Comparison of ENCODE assay signal across 10 mouse cellular contexts in the genomic region with DNA sequence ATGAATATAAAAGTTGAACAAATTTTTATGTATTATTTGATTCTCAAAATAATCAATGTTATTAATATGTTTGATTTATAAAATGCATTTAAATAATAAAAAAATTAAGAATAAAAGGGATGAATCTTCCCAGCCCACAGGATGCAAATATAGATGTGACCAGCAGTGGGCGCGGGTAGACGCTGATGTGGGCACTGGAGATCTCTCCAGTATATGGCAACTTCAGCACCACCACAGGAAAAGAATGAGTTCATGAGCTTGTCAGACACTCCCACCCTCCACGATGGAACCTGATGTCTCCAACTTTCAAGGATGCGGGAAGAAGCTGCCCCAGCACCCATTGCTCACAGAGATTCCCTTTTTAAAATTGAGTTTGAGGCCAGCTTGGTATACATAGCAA. TPM values are rescaled to one million over a fixed set of nuclear protein-coding genes. Genes with fewer than 3 reads are reported as not detected.
DNase-seq lines count a peak whose midpoint lies in the region; ATAC-seq and TF ChIP-seq lines count a peak whose summit lies in the region.
"Had no signal": no experiment of that assay in that cellular context is flagged by ENCODE, and none has a peak within 500 bp of the region (broad histone marks: within the 10 kb centered on the region; RNA-seq: fewer than 3 reads in every experiment).

No protein-coding gene starts in this region.

- no peak overlapping the region for H3K9ac ChIP-seq in forebrain, embryonic 14.5 days (ENCODE audit: low read length)
- no peak overlapping the region for H3K9ac ChIP-seq in forebrain, embryonic 16.5 days (replicated peaks; ENCODE audit: low read depth, low read length)
- H3K9ac ChIP-seq: hindbrain, embryonic 15.5 days; neural tube, embryonic 12.5 days had no signal

- no peak overlapping the region for H3K27ac ChIP-seq in forebrain, embryonic 14.5 days (ENCODE audit: low read depth, low read length)
- H3K27ac ChIP-seq in forebrain, embryonic 16.5 days (ENCODE audit: low read length): no peak overlapping the region
- no peak overlapping the region for H3K27ac ChIP-seq in spleen, adult 2 months (ENCODE audit: insufficient read depth, low read length)
- H3K27ac ChIP-seq: hindbrain, embryonic 15.5 days; neural tube, embryonic 12.5 days had no signal

- no peak overlapping the region for H3K4me2 ChIP-seq in forebrain, embryonic 14.5 days (ENCODE audit: low read length)
- no peak overlapping the region for H3K4me2 ChIP-seq in forebrain, embryonic 16.5 days (ENCODE audit: low read length)
- H3K4me2 ChIP-seq: hindbrain, embryonic 15.5 days; neural tube, embryonic 12.5 days had no signal

- no peak for ATAC-seq in forebrain, embryonic 14.5 days
- no peak for ATAC-seq in forebrain, embryonic 16.5 days

- TF ChIP-seq CTCF in spleen, adult 2 months (IDR thresholded peaks at IDR 0.05; ENCODE audit: extremely low read depth, insufficient read depth, insufficient read length, insufficient replicate concordance): peak; percentile 77; the same call in 1 of the 2 replicates

- DNase-seq in forebrain, embryonic 14.5 days (ENCODE audit: low spot score): peak; percentile 60
- DNase-seq in ovary, postnatal 14 days (ENCODE audit: low spot score): peak; percentile 38
- no peak for DNase-seq in ovary, adult 18-20 months (ENCODE audit: low spot score)
- DNase-seq in cerebellum, adult 8-10 months: peak; percentile 7
- peak; percentile 63 for DNase-seq in heart, adult 8-10 months (ENCODE audit: low spot score)
- DNase-seq in lung, postnatal 10 days: peak; percentile 67
- peak in 1 of 2 experiments; percentile 72 for DNase-seq in spleen, adult 2 months (ENCODE audit: low read depth in 1 of 2, low spot score in 2 of 2)

- no peaks in the 10 kb centered on the region for H3K9me3 ChIP-seq in forebrain, embryonic 14.5 days (replicated peaks; ENCODE audit: control insufficient read depth, low read length)
- no peaks in the 10 kb centered on the region for H3K9me3 ChIP-seq in forebrain, embryonic 16.5 days (ENCODE audit: control insufficient read depth, low read length)
- H3K9me3 ChIP-seq: hindbrain, embryonic 15.5 days; neural tube, embryonic 12.5 days had no signal

- 7% methylated on average over 5 of the region's 5 CpGs for WGBS in forebrain, embryonic 14.5 days
- 3% methylated on average over 5 of the region's 5 CpGs for WGBS in forebrain, embryonic 16.5 days
- WGBS in spleen, adult 2 months: 3% methylated on average over 5 of the region's 5 CpGs

- TF ChIP-seq POLR2A in spleen, adult 2 months (IDR thresholded peaks at IDR 0.05; ENCODE audit: low read depth, low read length): no peak

- no peak overlapping the region for H3K4me3 ChIP-seq in forebrain, embryonic 14.5 days (ENCODE audit: low read depth, low read length)
- no peak overlapping the region for H3K4me3 ChIP-seq in forebrain, embryonic 16.5 days (replicated peaks; ENCODE audit: low read length)
- H3K4me3 ChIP-seq in spleen, adult 2 months (ENCODE audit: extremely low read depth, insufficient read depth, insufficient read length): no peak overlapping the region
- H3K4me3 ChIP-seq: hindbrain, embryonic 15.5 days; neural tube, embryonic 12.5 days had no signal

- no peaks in the 10 kb centered on the region for H3K27me3 ChIP-seq in forebrain, embryonic 14.5 days (replicated peaks; ENCODE audit: control insufficient read depth, insufficient read depth, low read length)
- H3K27me3 ChIP-seq in forebrain, embryonic 16.5 days (replicated peaks; ENCODE audit: control insufficient read depth, insufficient read depth, low read length): no peaks in the 10 kb centered on the region
- H3K27me3 ChIP-seq in spleen, adult 2 months (ENCODE audit: control insufficient read depth, insufficient read depth, low read length): no peaks in the 10 kb centered on the region
- H3K27me3 ChIP-seq: hindbrain, embryonic 15.5 days; neural tube, embryonic 12.5 days had no signal

- no peaks in the 10 kb centered on the region for H3K36me3 ChIP-seq in forebrain, embryonic 14.5 days (ENCODE audit: control insufficient read depth, insufficient read depth, low read length)
- no peaks in the 10 kb centered on the region for H3K36me3 ChIP-seq in forebrain, embryonic 16.5 days (ENCODE audit: control insufficient read depth, insufficient read depth)
- H3K36me3 ChIP-seq in spleen, adult 2 months (ENCODE audit: control insufficient read depth, insufficient read depth, low read length): no peaks in the 10 kb centered on the region
- H3K36me3 ChIP-seq: hindbrain, embryonic 15.5 days; neural tube, embryonic 12.5 days had no signal

- no peaks in the 10 kb centered on the region for H3K4me1 ChIP-seq in forebrain, embryonic 14.5 days (ENCODE audit: control insufficient read depth, insufficient read depth, low read length)
- no peaks in the 10 kb centered on the region for H3K4me1 ChIP-seq in forebrain, embryonic 16.5 days (replicated peaks; ENCODE audit: control insufficient read depth, insufficient read depth, low read length)
- peaks cover 2% of the 10 kb centered on the region; the same call in 1 of the 2 replicates for H3K4me1 ChIP-seq in spleen, adult 2 months (ENCODE audit: control insufficient read depth, insufficient read depth, insufficient read length)
- H3K4me1 ChIP-seq: hindbrain, embryonic 15.5 days; neural tube, embryonic 12.5 days had no signal

RNA-seq across cellular contexts. Expression of gene Slfn2, which starts 7.0 kb away (rescaled TPM):
- 1.1 and 1.4 TPM in 2 replicates for polyA plus RNA-seq in forebrain, embryonic 14.5 days (2014; fragmentation: Nextera tagmentation; extraction: Ambion mirVana)
- 0.73 and 1.1 TPM in 2 replicates for polyA plus RNA-seq in forebrain, embryonic 16.5 days (2015; fragmentation: Nextera tagmentation; extraction: Ambion mirVana)
- total RNA-seq in heart, adult 8-10 months (2022): 1 to 10 TPM; 1.8 to 4.6 (median 2.3) TPM
- polyA plus RNA-seq in spleen, adult 2 months (2012; rRNA removed): 28.7 and 31.8 TPM in 2 replicates

RNA-seq across cellular contexts. Expression of gene Slfn8, which starts 37.3 kb away (rescaled TPM):
- 0.13 and 0.30 TPM in 2 replicates for polyA plus RNA-seq in forebrain, embryonic 14.5 days (2014; fragmentation: Nextera tagmentation; extraction: Ambion mirVana)
- polyA plus RNA-seq in forebrain, embryonic 16.5 days (2015; fragmentation: Nextera tagmentation; extraction: Ambion mirVana): 0.11 and 0.26 TPM in 2 replicates
- total RNA-seq in heart, adult 8-10 months (2022): under 1 TPM; 0.43 to 0.76 (median 0.67) TPM
- polyA plus RNA-seq in spleen, adult 2 months (2012; rRNA removed): 3.4 and 3.5 TPM in 2 replicates
- polyA plus RNA-seq: neural tube, embryonic 12.5 days had no signal

RNA-seq across cellular contexts. Expression of gene Slfn1, which starts 58.8 kb away (rescaled TPM):
- polyA plus RNA-seq in forebrain, embryonic 14.5 days (2014; fragmentation: Nextera tagmentation; extraction: Ambion mirVana): not detected in 2 replicates
- polyA plus RNA-seq in forebrain, embryonic 16.5 days (2015; fragmentation: Nextera tagmentation; extraction: Ambion mirVana): not detected in 2 replicates
- under 1 TPM in 3 of 4 experiments, not detected in 1; 0.12 to 0.66 (median 0.14) TPM for total RNA-seq in heart, adult 8-10 months (2022)
- 11.2 and 12.1 TPM in 2 replicates for polyA plus RNA-seq in spleen, adult 2 months (2012; rRNA removed)
- polyA plus RNA-seq: hindbrain, embryonic 15.5 days; neural tube, embryonic 12.5 days had no signal

Comparison
In these comparisons a context has a peak if more than half of its experiments do, and no peak if none do; other contexts are left out.
1. RNA of gene Slfn2, which starts 7.0 kb away (polyA plus RNA-seq): 28.7 to 31.8 TPM in spleen, adult 2 months; 1.1 to 1.4 TPM in forebrain, embryonic 14.5 days and 0.73 to 1.1 TPM in forebrain, embryonic 16.5 days; every median in the first group is over 10 times any median in the second.
2. RNA of gene Slfn1, which starts 58.8 kb away (polyA plus RNA-seq): 11.2 to 12.1 TPM in spleen, adult 2 months; not detected in forebrain, embryonic 14.5 days and not detected in forebrain, embryonic 16.5 days; every median in the first group is over 10 times any median in the second.